Mouse (Mus musculus) induced T-regulatory cell, adult 2 months (primary cell): ENCODE measurements at regions not wholly inside any gene's neighbourhood (a gene's known extent, or its start where the extent isn't known, plus 50 kb on each side); places are given as distances from the start of the nearest gene placed in this dataset.

Experiments
- DNase-seq: peaks from one replicate; pipeline ENCODE4 v3.0.0-alpha.2; 2012; ENCODE audit warnings: low read depth

DNA sequence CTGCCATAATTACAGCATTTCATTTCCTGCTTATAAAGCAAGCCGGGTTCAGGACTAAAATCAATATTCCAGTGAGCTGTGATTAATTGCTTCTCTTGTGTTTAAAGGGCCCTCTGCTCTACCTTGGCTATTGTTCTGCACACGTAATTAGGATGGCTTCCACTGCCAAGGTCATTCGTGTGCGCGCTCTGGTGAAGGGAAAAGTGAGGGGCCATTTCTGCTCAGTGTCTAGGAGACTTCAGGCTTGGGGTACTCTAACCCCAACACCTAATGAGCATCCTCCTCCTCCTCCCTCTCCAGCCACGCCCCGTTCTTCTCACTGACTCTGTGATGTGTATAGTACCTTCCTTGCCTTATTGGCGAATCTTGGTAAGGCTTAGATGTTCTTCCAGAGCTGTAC, 53.5 kb upstream of the Cxcl12 start:
- no peak for DNase-seq

DNA sequence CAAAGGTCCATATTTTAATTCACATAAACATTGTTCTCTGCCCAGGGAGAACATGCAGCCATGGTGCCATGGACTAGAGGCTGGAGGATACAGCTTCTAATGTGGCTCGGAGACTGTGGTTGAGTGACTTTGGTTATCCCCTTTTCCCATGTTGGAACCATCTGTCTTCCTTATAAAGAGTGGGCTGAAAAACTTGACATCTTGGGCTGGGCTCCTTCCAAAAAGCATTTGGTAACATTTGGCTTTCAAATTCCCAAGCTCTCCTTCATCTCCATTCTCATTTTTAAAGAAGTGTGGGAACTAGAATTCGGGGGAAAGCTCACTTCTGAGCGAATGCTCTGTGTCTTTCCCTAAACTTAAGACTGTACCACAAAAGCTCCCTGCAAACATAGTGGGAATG, 50.3 kb upstream of the Cxcl12 start:
- DNase-seq = no peak
